Mouse (Mus musculus) layer of hippocampus, adult 2 months (tissue): ENCODE measurements around the gene Fkbp1a. TPM values are rescaled to one million over a fixed set of nuclear protein-coding genes. Genes with fewer than 3 reads are reported as not detected.

Source experiments
- DNase-seq, 2 experiments: peaks; one replicate each; pipeline ENCODE4 v3.0.0; 2022; ENCODE audit warnings: low spot score in 2 of 2
- H3K27ac ChIP-seq: fragments of 200-600 bp; 2 replicates; pipeline ENCODE4 v1.8.1; 2022
- H3K4me3 ChIP-seq: fragments of 200-600 bp; 2 replicates; pipeline ENCODE4 v1.8.1; 2022; ENCODE audit warnings: mild to moderate bottlenecking
- CTCF ChIP-seq: fragments of 200-600 bp; conservative IDR thresholded peaks from 2 replicates; pipeline ENCODE4 v1.8.1; 2022; ENCODE audit warnings: antibody characterized with exemption, mild to moderate bottlenecking, moderate library complexity
- total RNA-seq, 2 experiments: library from RNA; stranded (reverse); gene quantifications; 2 replicates each; pipeline ENCODE4 v1.2.3; 2021

The Fkbp1a gene
- total RNA-seq, 2 experiments from 2014 or later: 892 to 923 TPM

GRCm38 (mm10) chr2:151530378-151531230, 11.7 kb upstream of the Fkbp1a start:
- TF ChIP-seq CTCF: no peak
- no peak for DNase-seq
- H3K4me3 ChIP-seq: no peak overlapping the region

GRCm38 (mm10) chr2:151533632-151534031, 8.7 kb upstream of the Fkbp1a start:
- TF ChIP-seq CTCF: no peak
- H3K4me3 ChIP-seq: no peak overlapping the region
- no peak for DNase-seq
- H3K27ac ChIP-seq: no peak overlapping the region

More at GRCm38 (mm10) chr2:151530378-151531230, 11.7 kb upstream of the Fkbp1a start:
- no peak overlapping the region for H3K27ac ChIP-seq

- DNase-seq: peak in 1 of 2 experiments; percentile 49
These were observed 6.2 kb upstream of the Fkbp1a start for GRCm38 (mm10) chr2:151535961-151536617.

GRCm38 (mm10) chr2:151536618-151536974, 5.7 kb upstream of the Fkbp1a start:
- peak overlapping the region; percentile 79 for H3K27ac ChIP-seq
- no peak for TF ChIP-seq CTCF
- peak; percentile 49 to 74 for DNase-seq
- no peak overlapping the region for H3K4me3 ChIP-seq

More at GRCm38 (mm10) chr2:151535961-151536617, 6.2 kb upstream of the Fkbp1a start:
- peak overlapping the region; percentile 82 for H3K27ac ChIP-seq
- TF ChIP-seq CTCF: no peak
- no peak overlapping the region for H3K4me3 ChIP-seq

GRCm38 (mm10) chr2:151538646-151539045, 3.6 kb upstream of the Fkbp1a start:
- no peak overlapping the region for H3K27ac ChIP-seq
- no peak overlapping the region for H3K4me3 ChIP-seq
- no peak for DNase-seq
- TF ChIP-seq CTCF: no peak

GRCm38 (mm10) chr2:151543063-151543895, 996 bp downstream of the Fkbp1a start:
- TF ChIP-seq CTCF: no peak
- peak overlapping the region; percentile 93 for H3K4me3 ChIP-seq
- DNase-seq: peak; percentile 59 to 61
- H3K27ac ChIP-seq: peak overlapping the region; percentile 95

- DNase-seq: peak; percentile 44 to 68
- TF ChIP-seq CTCF: no peak
- H3K4me3 ChIP-seq: peak overlapping the region; percentile 93
These were observed 2.4 kb downstream of the Fkbp1a start for GRCm38 (mm10) chr2:151544673-151545072.

GRCm38 (mm10) chr2:151546571-151546970, 4.3 kb downstream of the Fkbp1a start:
- no peak overlapping the region; the same call in 1 of the 2 replicates for H3K4me3 ChIP-seq
- DNase-seq: no peak
- H3K27ac ChIP-seq: peak overlapping the region; percentile 95
- TF ChIP-seq CTCF: no peak

More at GRCm38 (mm10) chr2:151544673-151545072, 2.4 kb downstream of the Fkbp1a start:
- peak overlapping the region; percentile 95 for H3K27ac ChIP-seq

GRCm38 (mm10) chr2:151549615-151550121, 7.4 kb downstream of the Fkbp1a start:
- DNase-seq: no peak
- no peak overlapping the region for H3K27ac ChIP-seq
- no peak overlapping the region for H3K4me3 ChIP-seq
- no peak for TF ChIP-seq CTCF

- Histone ChIP-seq H3K4me3 (no peak overlapping the region), H3K27ac (no peak overlapping the region)
- no peak for DNase-seq
- no peak for TF ChIP-seq CTCF
These were observed 20.9 kb downstream of the Fkbp1a start for GRCm38 (mm10) chr2:151562930-151563921.

- Histone ChIP-seq H3K4me3 (no peak overlapping the region), H3K27ac (peak overlapping the region; percentile 64; the same call in 1 of the 2 replicates)
- no peak for DNase-seq
- no peak for TF ChIP-seq CTCF
These were observed 21.7 kb downstream of the Fkbp1a start for GRCm38 (mm10) chr2:151564006-151564405.
